Mouse (Mus musculus) CH12F3 (cell line): ENCODE results near the gene Zfp784.
"Not testable (repeated sequence)": the region's sequence is repeated elsewhere in the genome, so short reads cannot be mapped to it uniquely, and the experiment has no call there.

ENCODE experiments used
- in situ Hi-C: fragments of 300-500 bp; cut with MboI; formaldehyde crosslinking; loops from 2 replicates; pipeline ENCODE4 v1.14.3; 2020; ENCODE audit warnings: low sequenced_read_pairs

Zfp784 gene

DNA sequence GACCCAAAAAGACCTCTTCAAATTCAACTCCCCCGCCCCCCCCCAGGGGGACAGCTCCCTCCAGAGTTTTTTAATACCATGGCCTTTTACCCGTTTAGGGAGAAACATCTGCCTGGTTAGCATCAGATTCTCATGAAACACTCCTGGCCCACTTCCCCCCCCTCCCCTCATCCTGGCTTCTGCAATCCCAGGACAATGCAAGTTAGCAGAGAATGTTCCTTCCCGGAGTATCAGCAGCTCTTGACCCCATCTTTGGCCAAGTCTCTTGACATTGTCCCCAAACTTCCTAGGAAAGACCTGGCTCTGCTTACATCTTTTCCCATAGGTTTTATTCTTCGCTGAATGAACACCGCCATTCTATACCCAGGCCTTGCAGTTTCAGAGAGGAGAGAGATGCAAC, 17.0 kb downstream of the Zfp784 start:
- in situ Hi-C loops = no loop called here

DNA sequence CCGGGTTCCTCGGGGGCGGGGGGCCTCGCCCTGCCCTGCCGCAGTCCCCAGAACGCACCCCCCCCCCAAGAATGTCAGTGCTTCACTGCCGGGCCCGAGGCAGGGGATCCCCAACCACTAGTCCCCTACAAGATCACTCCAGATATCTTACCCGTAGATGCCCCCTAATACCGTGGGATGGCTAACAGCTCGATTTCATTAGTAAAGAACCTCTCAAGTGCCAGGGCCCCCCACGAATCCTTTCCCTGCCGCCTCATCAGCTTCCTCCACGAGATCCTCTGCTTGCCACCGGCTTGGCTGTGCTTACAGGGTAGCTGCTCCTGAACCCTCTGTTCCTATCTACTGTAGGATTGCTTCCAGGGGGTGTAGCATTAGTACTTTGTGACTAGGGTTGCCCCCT, 17.6 kb downstream of the Zfp784 start:
- in situ Hi-C loops = no loop called here

DNA sequence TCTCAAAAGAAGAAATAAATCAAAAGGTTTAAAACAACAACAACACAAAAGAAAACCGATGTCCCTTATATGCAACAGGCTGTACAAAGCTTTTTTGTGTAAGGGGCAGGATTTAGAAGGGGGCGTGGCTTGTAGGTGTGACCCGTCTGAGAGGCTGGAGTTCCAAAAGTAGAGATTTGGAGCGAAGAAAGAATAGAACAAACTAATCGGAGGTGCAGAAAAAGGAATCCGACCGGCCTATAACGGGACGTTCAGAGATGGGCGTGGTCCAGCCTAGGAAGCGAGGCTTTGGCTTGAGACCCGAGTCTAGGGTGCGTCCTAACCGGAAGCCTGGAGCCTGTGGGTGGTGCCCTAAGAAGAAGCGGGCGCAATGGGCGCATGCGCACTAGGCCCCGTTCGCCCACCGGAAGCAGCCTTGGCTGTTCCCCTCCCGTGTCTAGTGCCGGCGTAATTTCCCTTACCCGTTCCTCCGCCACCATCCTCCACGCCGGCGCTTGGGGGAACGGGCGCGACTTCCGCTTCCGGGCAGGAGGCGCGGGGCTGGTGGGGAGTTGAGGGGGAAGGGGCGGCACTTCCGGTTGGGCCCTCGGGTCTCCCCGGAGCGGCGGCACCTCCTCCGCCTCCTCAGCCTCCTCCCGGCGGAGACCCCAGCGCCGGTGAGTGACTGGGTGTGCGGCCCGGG, 18.1 kb downstream of the Zfp784 start, which contains the start of the genes Zfp865 and Ccdc106:
Gene Zfp865, plus strand, starts transcription at position 377 of the 682 bp plus-strand sequence.
Gene Ccdc106, plus strand, starts transcription at position 554 of the 682 bp plus-strand sequence.
- in situ Hi-C loops = no loop called here

DNA sequence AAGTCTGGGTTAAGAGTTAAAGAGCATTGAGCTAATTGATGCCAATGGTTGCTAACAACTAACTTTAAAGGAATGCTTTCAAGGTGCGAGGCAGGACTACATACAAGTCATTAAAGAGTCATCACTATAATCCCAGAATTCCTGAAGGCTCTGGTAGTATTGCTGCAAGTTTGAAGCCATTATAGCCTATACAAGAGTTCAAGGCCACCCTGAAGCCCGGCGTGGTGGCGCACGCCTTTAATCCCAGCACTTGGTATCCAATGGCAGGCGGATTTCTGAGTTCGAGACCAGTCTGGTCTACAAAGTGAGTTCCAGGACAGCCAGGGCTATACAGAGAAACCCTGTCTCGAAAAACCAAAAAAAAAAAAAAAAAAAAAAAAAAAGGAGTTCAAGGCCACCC, 18.7 kb downstream of the Zfp784 start:
- in situ Hi-C loops = not testable (repeated sequence)

DNA sequence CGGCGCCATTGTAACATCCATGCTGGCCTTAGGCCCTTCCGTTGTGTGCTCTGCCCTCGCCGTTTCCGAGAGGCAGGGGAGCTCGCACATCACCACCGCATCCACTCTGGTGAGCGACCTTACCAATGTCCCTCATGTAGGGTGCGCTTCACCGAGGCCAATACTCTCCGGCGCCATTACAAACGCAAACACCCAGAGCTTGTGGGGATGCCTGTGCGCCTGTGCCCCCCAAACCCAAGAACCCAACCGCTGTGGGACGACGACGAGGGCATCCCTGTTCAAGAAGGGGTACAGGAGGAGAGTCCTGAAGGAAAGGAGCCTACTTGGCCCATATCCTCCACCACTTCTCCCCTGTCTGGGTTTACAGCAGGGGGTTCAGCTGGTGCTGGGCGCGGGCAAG, 20.3 kb downstream of the Zfp784 start:
- in situ Hi-C loops = no loop called here

DNA sequence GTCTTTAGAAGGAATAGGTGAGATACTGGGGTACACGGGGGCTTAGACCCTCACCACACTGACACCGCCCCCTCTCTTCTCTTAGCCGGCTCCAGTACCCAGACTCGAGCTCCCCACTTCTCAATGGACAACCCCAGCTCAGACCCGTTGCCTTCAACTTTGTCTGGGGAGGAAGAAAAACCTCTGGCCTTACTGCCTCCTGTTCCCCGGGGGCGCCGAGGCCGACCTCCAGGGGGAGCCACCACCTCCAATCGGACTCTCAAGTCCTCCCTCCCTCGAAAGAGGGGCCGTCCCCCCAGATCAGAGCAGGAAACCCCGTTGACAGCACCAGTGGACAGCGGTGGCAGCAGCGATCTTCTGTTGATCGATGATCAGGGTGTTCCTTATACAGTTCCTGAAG, 20.9 kb downstream of the Zfp784 start:
- in situ Hi-C loops = no loop called here

DNA sequence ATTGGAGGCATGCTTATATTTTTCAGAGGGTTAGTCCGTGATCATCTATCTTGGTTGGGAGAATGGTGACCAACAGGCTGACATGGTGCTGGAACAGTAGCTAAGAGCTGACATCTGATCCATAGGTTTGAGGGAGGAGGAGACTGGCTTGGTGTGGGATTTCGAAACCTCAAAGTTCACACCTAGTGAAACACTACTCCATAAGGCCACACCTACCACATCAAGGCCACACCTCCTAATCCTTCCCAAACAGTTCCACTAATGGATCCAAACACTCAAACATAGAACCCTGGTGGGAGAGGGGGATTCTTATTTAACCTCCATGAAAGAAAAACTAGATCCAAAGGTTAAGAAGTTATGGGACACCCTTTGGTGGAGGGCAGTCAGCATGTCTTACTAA, 21.3 kb downstream of the Zfp784 start:
- in situ Hi-C loops = no loop called here

DNA sequence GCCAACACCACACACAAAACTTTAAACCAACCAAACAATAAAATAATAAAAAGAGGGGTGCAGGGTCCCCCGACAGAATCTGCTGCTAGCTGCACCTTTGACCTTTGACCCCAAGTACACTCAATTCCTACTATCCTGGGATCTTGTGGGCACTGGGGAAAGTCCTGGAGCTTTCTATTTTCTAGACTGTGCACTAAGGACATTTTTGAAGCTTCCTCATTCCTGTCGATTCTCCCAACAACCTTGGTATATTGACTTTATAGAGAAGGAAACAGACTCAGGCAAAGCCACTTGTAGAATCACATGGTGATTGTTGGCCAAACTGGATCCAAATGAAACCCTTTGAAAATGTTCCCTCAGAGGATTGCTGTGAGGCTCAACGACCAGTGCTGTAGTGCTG, 22.2 kb downstream of the Zfp784 start:
- in situ Hi-C loops = no loop called here

DNA sequence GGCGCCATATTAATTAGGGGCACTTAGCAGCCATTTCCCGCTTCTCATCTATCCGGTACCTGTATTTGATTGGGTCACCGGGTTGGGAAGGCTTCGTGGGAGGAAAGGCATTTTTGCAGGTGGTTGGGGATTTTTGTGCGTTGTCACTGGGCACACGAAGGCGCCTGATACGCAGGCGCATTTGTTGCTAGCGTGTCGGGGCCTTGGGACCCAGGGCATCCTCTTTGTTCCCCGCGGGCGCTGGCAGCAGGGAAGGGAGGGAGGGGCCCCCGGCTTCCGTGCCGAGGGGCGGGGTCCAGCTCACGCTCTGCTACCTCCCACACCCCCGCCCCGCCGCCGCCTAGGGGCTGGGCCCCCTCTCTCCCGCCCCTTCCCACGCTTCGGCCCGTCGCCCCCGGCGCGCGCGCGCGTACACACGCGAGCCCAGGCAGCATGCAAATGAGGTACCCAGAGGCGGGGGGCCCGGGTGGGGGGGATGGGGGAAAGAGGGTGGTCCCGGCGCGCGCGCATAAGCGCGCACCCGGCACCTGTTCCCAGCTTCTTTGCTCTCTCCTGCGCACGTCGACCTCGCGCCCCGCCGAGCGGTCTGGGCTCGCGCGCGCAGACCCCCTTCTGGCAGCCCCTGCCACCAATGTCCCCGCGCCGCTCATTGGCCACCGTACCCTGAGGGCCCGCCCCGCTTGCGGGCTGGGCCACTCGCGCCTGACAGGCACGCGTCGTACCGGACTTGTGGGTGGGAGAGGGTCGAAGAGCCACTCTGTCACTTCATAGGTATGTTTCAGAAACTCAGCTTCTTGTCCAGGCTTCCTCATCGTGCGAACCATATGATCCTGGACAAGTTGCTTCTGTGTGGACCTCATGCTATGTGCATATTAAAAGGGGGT, 22.9 kb downstream of the Zfp784 start, which contains the start of gene Gm44973:
Gene Gm44973, plus strand, starts transcription at position 379 of the 884 bp plus-strand sequence.
- in situ Hi-C loops = no loop called here

DNA sequence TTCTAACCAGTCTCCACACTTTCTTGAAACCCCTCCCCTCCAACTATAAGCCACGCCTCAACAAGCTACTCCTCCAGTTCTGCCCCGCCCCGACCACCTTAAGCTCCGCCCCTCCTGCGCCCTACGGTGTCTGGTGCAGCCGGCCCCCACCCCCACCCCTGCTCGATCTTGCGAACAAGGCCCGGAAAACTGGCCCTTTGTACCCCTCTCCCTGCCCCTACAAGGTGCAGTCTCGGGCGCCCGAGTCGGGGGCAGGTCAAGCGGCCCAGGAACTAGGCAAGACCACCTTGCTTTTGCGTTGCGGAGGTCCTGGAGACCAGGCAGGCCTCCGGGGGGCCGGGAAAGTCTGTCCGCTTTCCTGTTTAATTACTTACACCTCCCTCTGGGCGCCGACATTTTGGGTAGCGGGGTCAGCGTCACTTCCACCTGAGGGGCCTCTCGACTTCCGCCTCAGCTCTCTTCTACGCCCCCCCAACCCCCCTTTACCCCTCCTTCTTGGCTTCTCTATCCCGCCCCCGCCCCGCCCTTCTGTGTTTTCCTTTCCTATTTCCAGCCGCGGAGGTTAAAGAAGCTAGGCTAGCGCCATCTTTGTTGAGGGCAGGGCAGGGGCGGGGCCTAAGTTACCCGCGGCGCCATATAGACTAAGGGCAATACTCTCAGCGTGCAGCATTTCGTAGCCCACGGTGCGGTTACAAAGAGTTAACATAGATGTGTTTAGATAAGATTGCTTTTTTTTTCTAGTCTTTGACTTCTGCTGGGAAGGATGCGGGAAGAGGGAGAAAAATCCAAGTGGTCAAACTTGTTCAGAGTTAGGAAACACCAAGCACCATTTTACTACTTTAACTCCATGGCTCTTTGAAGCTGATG, 23.8 kb downstream of the Zfp784 start, which contains the start of the genes Zfp524 and Fiz1:
Gene Zfp524, plus strand, starts transcription at position 165 of the 867 bp plus-strand sequence.
Gene Fiz1, minus strand, starts transcription at position 447 of the 867 bp plus-strand sequence.
- in situ Hi-C loops = no loop called here

DNA sequence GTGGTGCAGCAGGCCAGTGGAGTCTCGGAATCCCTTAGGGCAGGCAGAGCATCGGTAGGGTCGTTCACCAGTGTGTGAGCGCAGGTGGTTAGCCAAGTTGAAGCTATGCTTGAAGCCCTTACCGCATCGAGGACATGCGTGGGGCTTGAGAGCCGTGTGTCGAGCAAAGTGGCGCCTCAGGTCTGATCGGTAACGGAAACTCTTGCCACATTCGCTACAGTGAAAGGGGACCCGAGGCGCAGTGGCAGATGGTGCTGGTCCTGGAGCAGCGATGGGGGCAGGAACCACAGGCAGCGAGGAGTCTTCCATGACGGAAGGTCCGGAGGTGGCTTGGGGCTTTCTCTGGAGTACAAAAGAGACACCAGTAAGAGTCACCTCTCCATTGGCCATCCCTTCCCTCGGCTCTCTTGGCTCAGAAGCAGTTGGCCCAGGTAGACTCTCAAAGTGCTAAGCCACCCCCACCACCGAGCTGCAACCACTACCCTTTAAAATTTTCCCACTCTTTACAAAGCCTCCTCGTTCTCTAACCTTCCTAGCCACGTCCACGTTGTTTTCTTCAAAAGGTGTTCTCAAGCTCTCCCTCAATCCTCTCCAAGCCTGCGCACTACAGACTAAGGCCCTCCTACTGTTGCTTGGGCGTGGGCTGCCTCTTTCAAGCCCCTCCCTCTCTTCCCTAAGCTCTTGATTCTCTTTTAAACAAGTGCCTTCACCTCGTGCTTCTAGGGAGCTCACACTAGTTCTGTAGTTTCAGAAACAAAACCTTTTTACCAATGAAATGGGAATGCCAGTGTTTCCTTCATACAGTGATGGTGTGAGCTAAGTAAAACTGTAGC, 25.3 kb downstream of the Zfp784 start:
- in situ Hi-C loops = no loop called here

DNA sequence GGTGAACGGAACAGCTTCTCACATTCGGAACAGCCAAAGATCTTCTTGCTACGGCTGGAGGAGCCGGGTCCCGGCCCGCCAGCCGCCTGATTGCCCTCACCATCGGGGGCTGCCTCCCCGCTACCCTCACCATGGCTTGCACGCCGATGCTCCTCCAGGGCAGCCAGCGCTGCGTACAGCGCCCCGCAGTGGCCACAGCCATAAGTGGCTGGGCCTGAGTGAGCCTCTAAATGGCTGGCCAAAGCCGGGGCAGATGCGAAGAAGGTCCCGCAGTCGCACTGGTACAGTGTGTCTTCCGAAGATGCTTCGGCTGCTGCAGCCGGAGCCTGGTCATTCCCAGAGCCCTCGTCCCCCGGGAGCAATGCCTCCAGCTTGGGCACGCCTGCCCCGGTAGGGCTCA, 30.0 kb downstream of the Zfp784 start:
- in situ Hi-C loops = no loop called here

DNA sequence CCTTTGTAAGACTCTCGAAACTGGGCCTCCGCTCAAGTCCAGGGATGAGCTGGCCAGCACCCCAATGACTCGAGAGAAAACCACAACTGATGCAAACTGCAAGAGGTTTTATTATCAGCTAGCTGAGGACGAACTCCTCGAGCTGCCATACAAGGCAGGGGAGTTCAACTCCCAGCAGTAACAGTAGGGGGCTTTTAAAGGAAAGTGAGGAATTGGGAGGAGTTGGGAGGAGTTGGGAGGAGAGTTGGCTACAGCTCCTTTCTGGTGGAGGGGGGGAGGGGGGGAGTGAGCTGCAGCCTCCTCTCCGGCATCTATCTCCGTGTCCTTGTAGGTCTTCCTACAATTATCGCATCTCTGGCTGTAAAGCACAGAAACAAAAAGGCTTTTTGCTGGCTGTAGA, 35.4 kb downstream of the Zfp784 start:
- in situ Hi-C loops = not testable (repeated sequence)

DNA sequence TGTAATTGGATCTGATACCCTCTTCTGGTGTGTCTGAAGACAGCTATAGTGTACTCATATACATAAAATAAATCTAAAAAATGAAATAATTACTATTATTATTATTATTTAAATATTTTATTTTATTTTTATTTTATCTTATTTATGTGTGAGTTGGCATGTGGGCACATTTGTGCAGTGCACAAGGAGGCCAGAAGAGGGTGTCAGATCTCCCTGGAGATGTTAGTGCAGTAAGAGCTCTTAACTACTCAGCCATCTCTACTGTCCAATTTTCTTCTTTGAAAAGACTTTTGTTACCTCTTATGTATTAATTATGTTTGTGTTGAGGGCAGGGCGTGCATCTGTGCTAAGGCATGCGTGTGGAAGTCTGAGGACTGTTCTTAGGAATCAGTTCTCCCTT, 38.4 kb downstream of the Zfp784 start:
- in situ Hi-C loops = no loop called here

DNA sequence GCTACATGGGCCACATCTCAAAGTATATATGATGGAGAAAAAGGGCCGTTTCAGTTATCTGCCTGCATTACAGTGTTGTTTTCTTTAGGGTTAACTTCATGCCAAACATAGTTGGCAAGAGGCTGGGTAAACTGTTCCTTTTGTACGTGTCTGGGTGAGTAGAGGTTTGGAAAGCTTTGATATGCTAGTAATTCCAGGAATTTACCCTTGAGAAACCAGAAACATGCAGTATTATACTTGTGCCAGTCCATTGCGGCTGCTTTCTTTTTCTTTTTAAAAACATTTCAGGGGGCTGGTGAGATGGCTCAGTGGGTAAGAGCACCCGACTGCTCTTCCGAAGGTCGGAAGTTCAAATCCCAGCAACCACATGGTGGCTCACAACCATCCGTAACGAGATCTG, 41.3 kb downstream of the Zfp784 start:
- in situ Hi-C loops = no loop called here

DNA sequence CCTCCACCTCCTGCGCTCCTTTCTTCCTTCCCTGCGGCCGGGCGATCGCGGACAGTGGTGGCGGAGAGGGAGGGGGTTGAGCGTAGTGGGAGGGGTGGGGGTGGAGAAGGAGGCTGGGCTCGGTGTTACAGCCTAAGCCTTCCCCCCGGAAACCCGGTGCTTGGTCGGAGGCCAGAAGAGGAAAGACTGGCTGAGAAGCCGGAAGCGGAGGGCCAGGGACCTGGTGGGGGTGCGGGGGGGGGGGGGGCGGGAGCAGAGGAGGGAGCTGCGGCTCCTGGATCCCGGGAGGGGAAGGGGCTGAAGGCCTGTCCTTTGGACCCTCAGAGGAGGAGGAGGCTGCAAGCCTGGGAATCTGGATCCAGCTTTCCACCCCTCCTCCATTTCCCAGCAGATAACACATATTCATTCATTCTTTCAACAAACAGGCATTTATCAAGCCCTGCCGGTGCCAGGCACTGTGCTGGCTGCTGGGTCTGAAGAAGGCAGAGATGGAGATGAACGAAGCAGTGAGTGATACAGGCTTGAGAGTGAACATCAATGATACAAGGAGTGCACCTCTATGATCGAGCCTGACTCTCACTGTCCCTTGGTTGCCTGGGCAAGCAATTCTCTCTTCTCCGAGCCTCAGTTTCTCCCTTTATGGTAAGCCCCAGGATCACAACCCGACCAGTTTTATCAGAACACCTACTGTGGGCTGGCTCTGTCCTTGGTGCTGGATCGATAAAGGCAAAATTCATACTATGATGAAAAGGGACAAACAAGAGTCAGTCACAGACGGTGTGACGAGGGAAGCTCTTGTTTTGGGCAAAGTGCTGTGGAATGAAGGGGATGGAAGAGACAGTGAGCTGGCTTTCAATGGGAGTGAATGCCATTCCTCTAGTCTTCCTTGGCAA, 42.0 kb downstream of the Zfp784 start, which contains the start of gene Zfp579:
Gene Zfp579, minus strand, starts transcription at position 156 of the 893 bp plus-strand sequence.
- in situ Hi-C loops = no loop called here

DNA sequence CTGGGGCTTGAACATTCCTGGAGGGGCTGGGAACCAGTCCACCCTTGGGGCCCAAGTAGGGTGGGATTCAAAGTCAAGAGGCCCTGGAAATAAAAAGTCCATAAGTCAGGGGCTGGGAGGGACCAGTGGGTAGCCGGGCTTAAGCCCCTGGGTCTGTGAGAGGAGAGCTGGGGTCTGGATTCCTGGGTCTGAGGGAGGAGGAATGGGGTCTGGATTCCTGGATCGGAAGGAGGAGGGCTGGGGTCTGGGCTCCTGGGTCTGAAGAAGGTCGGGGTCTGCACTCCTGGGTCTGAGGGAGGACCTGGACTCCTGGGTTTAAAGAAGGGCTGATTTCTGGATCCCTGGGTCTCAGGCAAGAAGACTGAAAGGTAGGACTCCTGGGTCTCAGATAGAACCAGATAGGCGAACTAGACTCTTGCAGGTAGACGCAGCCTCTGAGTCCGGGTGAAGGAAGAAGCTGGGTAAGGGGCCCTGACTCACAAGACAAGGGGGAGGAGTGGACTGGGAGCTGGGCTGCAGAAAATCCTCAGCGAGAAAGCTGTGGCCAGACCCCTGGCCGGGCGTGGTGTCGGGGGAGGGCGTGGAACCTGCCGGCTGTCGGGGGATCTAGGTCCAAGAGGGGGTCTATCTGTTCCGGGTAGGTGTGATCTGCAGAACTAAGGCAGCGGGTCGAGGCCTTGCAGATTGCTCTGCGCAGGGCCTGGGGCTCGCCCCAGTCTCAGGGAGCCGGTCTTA, 42.8 kb downstream of the Zfp784 start:
- in situ Hi-C loops = no loop called here
